Mouse (Mus musculus): ENCODE measurements around the gene Mtus2. TPM values are rescaled to one million over a fixed set of nuclear protein-coding genes. Genes with fewer than 3 reads are reported as not detected.

Gene Mtus2
- total and polyA plus RNA-seq, 3 experiments, result 0.03 to 0.13 TPM; not detected in 1

- Histone ChIP-seq H3K9me3 (replicated peaks; ENCODE audit: low read length) (peaks cover 32% of the 10 kb centered on the region), H3K4me1 (ENCODE audit: control insufficient read depth in 1 of 2, insufficient read depth in 2 of 2) (no peaks in the 10 kb centered on the region), H3K27me3 (replicated peaks) (peaks cover 1% of the 10 kb centered on the region), H3K27ac (ENCODE audit: insufficient read depth, low read depth) (no peak overlapping the region), H3K36me3 (replicated peaks in 1 of 2; ENCODE audit: control insufficient read depth in 1 of 2, insufficient read depth in 1 of 2, low read length in 1 of 2) (no peaks in the 10 kb centered on the region), H3K79me2 (replicated peaks; ENCODE audit: control insufficient read depth, extremely low read depth, insufficient read depth, poor library complexity, severe bottlenecking) (no peaks in the 10 kb centered on the region), H3K9ac (ENCODE audit: insufficient read depth, low read depth) (no peak overlapping the region), H3K4me2 (ENCODE audit: insufficient read depth, low read depth, poor library complexity, severe bottlenecking) (no peak overlapping the region), H3K4me3 (replicated peaks in 1 of 3; ENCODE audit: low read depth in 2 of 3, low read length in 2 of 3, poor library complexity in 1 of 3) (no peak overlapping the region)
- no peak for DNase-seq (ENCODE audit: extremely low read depth)
- dilution Hi-C loops (cut with MboI; ENCODE audit: extremely low pct_ligation_motif_present, extremely low pct_unique_long_range_greater_than_20kb, low sequenced_read_pairs) (no loop called here), in situ Hi-C loops (cut with MboI; ENCODE audit: low pct_ligation_motif_present, low pct_unique_long_range_greater_than_20kb, low sequenced_read_pairs) (no loop called here)
- TF ChIP-seq MAX (IDR thresholded peaks at IDR 0.05; ENCODE audit: low read length), result no peak
- no peak for TF ChIP-seq ETS1 (conservative IDR thresholded peaks at IDR 0.05; ENCODE audit: low read depth, low read length)
- no peak for TF ChIP-seq JUN (IDR thresholded peaks at IDR 0.05; ENCODE audit: insufficient read depth, low read depth, low read length)
- TF ChIP-seq MEF2A (IDR thresholded peaks at IDR 0.05; ENCODE audit: borderline replicate concordance, low read depth, low read length), result no peak
- no peak for TF ChIP-seq KAT2A (IDR thresholded peaks at IDR 0.05; ENCODE audit: insufficient replicate concordance, low read length)
- TF ChIP-seq SMC3 (IDR thresholded peaks at IDR 0.05; ENCODE audit: low read depth, low read length), result no peak
- TF ChIP-seq HCFC1 (IDR thresholded peaks at IDR 0.05; ENCODE audit: low read depth, low read length), result no peak
- no peak for TF ChIP-seq MYC (IDR thresholded peaks at IDR 0.05; ENCODE audit: low read depth, low read length)
- TF ChIP-seq TCF12 (IDR thresholded peaks at IDR 0.05; ENCODE audit: low read depth, low read length), result no peak
- TF ChIP-seq E2F4 (IDR thresholded peaks at IDR 0.05; ENCODE audit: insufficient replicate concordance, low read depth, low read length), result no peak
- TF ChIP-seq ZKSCAN1 (IDR thresholded peaks at IDR 0.05; ENCODE audit: borderline replicate concordance, low read depth, low read length), result no peak
Measured at GRCm38 (mm10) chr5:148154727-148155126, 197.6 kb downstream of the Mtus2 start.

- no peak for DNase-seq (ENCODE audit: extremely low read depth)
- H3K4me1 ChIP-seq (ENCODE audit: control insufficient read depth in 1 of 2, insufficient read depth in 2 of 2), result no peaks in the 10 kb centered on the region
- no peak overlapping the region for H3K4me3 ChIP-seq (replicated peaks in 1 of 3; ENCODE audit: low read depth in 2 of 3, low read length in 2 of 3, poor library complexity in 1 of 3)
- in situ Hi-C loops (cut with MboI; ENCODE audit: low pct_ligation_motif_present, low pct_unique_long_range_greater_than_20kb, low sequenced_read_pairs) (no loop called here), dilution Hi-C loops (cut with MboI; ENCODE audit: extremely low pct_ligation_motif_present, extremely low pct_unique_long_range_greater_than_20kb, low sequenced_read_pairs) (no loop called here)
- H3K79me2 ChIP-seq (replicated peaks; ENCODE audit: control insufficient read depth, extremely low read depth, insufficient read depth, poor library complexity, severe bottlenecking), result no peaks in the 10 kb centered on the region
- peaks cover 2% of the 10 kb centered on the region for H3K27me3 ChIP-seq (replicated peaks)
- no peak overlapping the region for H3K9ac ChIP-seq (ENCODE audit: insufficient read depth, low read depth)
- TF ChIP-seq PAX5 (IDR thresholded peaks at IDR 0.05; ENCODE audit: low read length) (no peak), HCFC1 (IDR thresholded peaks at IDR 0.05; ENCODE audit: low read depth, low read length) (no peak), MYC (IDR thresholded peaks at IDR 0.05; ENCODE audit: low read depth, low read length) (no peak), GABPA (IDR thresholded peaks at IDR 0.05; ENCODE audit: insufficient replicate concordance, low read depth, low read length) (no peak), TCF12 (IDR thresholded peaks at IDR 0.05; ENCODE audit: low read depth, low read length) (no peak), USF1 (IDR thresholded peaks at IDR 0.05; ENCODE audit: low read depth, low read length) (no peak), USF2 (conservative IDR thresholded peaks at IDR 0.05; ENCODE audit: low read depth, low read length) (no peak), UBTF (IDR thresholded peaks at IDR 0.05; ENCODE audit: low read depth, low read length) (no peak), CHD2 (IDR thresholded peaks at IDR 0.05; ENCODE audit: low read length) (no peak), JUND (conservative IDR thresholded peaks at IDR 0.05; ENCODE audit: low read depth, low read length) (no peak), ZMIZ1 (IDR thresholded peaks at IDR 0.05; ENCODE audit: low read depth, low read length) (no peak), RAD21 (IDR thresholded peaks at IDR 0.05; ENCODE audit: low read depth, low read length) (no peak)
- H3K36me3 ChIP-seq (replicated peaks in 1 of 2; ENCODE audit: control insufficient read depth in 1 of 2, insufficient read depth in 1 of 2, low read length in 1 of 2), result no peaks in the 10 kb centered on the region
- no peak overlapping the region for H3K4me2 ChIP-seq (ENCODE audit: insufficient read depth, low read depth, poor library complexity, severe bottlenecking)
- peaks cover 22% of the 10 kb centered on the region for H3K9me3 ChIP-seq (replicated peaks; ENCODE audit: low read length)
- no peak overlapping the region for H3K27ac ChIP-seq (ENCODE audit: insufficient read depth, low read depth)
Measured at GRCm38 (mm10) chr5:148159328-148159727, 202.2 kb downstream of the Mtus2 start.

Data from CH12.LX (cell line).